Mouse (Mus musculus) cerebellum, adult 2 months (tissue): ENCODE results near the gene Ebf1.

ENCODE experiments used
- CTCF ChIP-seq: fragments of 200-500 bp; IDR thresholded peaks from 2 replicates; pipeline ENCODE4 v1.5.1; 2011; ENCODE audit warnings: low read depth, mild to moderate bottlenecking, control low read depth, low read length, moderate library complexity, borderline replicate concordance; ENCODE audit not compliant: insufficient read depth
- POLR2A ChIP-seq: fragments of 200-500 bp; IDR thresholded peaks from 2 replicates; pipeline ENCODE4 v1.6.1; 2011; ENCODE audit warnings: low read length, control low read depth, borderline replicate concordance; ENCODE audit not compliant: insufficient read depth

GRCm38 (mm10) chr11:44741042-44741491, 124.0 kb downstream of the Ebf1 start:
- TF ChIP-seq CTCF (no peak), POLR2A (no peak)
